Comparison of ENCODE assay signal across 9 mouse cellular contexts in the genomic region with DNA sequence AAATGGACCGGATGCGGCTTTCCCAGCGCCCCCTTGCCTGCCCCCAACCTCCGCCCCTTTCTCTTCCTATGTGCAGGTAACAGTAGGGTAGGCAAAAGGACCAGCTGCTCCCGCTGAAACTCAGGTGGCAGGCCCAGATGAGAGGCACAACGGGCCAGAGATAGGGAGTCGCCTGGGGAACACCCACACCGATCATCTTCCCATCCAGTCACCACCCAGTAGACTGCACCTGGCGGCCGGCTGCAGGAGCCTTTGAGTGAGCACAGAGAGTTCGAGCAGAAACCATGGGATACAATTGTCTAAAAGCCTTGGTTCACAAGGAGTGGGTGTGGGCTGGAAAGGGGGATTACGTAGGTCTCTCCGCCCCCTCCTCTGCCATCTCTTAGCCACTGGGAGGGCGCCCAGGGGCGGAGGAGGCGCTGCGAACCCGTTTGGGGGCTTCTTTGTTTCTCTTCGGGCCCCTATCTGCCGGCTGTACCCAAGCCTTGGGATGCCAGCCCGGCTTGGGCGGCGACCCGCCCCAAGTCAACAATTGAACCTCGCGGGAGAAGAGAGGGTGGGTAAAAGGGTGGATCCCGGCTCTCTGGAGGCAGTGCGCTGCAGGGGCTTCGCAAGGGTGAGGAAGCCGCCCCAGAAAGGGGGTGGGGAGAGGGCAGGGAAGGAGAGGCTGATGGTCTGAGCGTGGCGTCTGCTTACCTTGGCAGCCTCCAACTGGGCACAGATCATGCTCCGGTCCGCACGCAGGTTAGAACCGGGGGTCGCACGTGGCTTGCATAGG. TPM values are rescaled to one million over a fixed set of nuclear protein-coding genes. Genes with fewer than 3 reads are reported as not detected.
A peak's percentile ranks its signal among the peaks of the same experiment; 100 is the strongest.
DNase-seq lines count a peak whose midpoint lies in the region; ATAC-seq lines count a peak whose summit lies in the region.
"Had no signal": no experiment of that assay in that cellular context is flagged by ENCODE, and none has a peak within 500 bp of the region (broad histone marks: within the 10 kb centered on the region; RNA-seq: fewer than 3 reads in every experiment).

No protein-coding gene starts in this region.

- H3K9me3 ChIP-seq in erythroblast, embryonic 14.5 days (ENCODE audit: control insufficient read depth, low read length) = no peaks in the 10 kb centered on the region
- no peaks in the 10 kb centered on the region for H3K9me3 ChIP-seq in forebrain, embryonic 16.5 days (ENCODE audit: control insufficient read depth, low read length)
- H3K9me3 ChIP-seq in intestine, embryonic 16.5 days (ENCODE audit: control insufficient read depth, low read length) = no peaks in the 10 kb centered on the region
- no peaks in the 10 kb centered on the region for H3K9me3 ChIP-seq in liver, embryonic 15.5 days (replicated peaks)

- peak overlapping the region; percentile 33 for H3K4me3 ChIP-seq in erythroblast, embryonic 14.5 days (replicated peaks)
- peak overlapping the region; percentile 62 for H3K4me3 ChIP-seq in forebrain, embryonic 16.5 days (replicated peaks; ENCODE audit: low read length)
- peak overlapping the region; percentile 52 for H3K4me3 ChIP-seq in intestine, embryonic 16.5 days (ENCODE audit: low read length)
- peak overlapping the region; percentile 33 for H3K4me3 ChIP-seq in liver, embryonic 15.5 days (replicated peaks)

- H3K36me3 ChIP-seq in erythroblast, embryonic 14.5 days (ENCODE audit: control insufficient read depth) = no peaks in the 10 kb centered on the region
- no peaks in the 10 kb centered on the region for H3K36me3 ChIP-seq in forebrain, embryonic 16.5 days (ENCODE audit: control insufficient read depth, insufficient read depth)
- H3K36me3 ChIP-seq in intestine, embryonic 16.5 days (ENCODE audit: control insufficient read depth, insufficient read depth, low read length) = no peaks in the 10 kb centered on the region
- H3K36me3 ChIP-seq in liver, embryonic 15.5 days (replicated peaks) = no peaks in the 10 kb centered on the region

- no peak for ATAC-seq in erythroblast, adult 5-6 weeks (replicated peaks; ENCODE audit: low FRiP score, poor library complexity, severe bottlenecking)
- peak; percentile 90 for ATAC-seq in forebrain, embryonic 16.5 days
- peak; percentile 86 for ATAC-seq in intestine, embryonic 16.5 days
- no peak for ATAC-seq in liver, embryonic 15.5 days (ENCODE audit: insufficient read depth)

- peaks cover 11% of the 10 kb centered on the region for H3K4me1 ChIP-seq in erythroblast, embryonic 14.5 days (ENCODE audit: control insufficient read depth)
- H3K4me1 ChIP-seq in forebrain, embryonic 16.5 days (replicated peaks; ENCODE audit: control insufficient read depth, insufficient read depth, low read length) = peaks cover 6% of the 10 kb centered on the region; the same call in 1 of the 2 replicates
- peaks cover 6% of the 10 kb centered on the region; the same call in 1 of the 2 replicates for H3K4me1 ChIP-seq in intestine, embryonic 16.5 days (ENCODE audit: control insufficient read depth, insufficient read depth, low read length)
- H3K4me1 ChIP-seq in liver, embryonic 15.5 days (replicated peaks) = peaks cover 5% of the 10 kb centered on the region

- peaks cover 40% of the 10 kb centered on the region for H3K27me3 ChIP-seq in erythroblast, embryonic 14.5 days (ENCODE audit: control insufficient read depth)
- H3K27me3 ChIP-seq in forebrain, embryonic 16.5 days (replicated peaks; ENCODE audit: control insufficient read depth, insufficient read depth, low read length) = no peaks in the 10 kb centered on the region
- peaks cover 18% of the 10 kb centered on the region; the same call in 1 of the 2 replicates for H3K27me3 ChIP-seq in intestine, embryonic 16.5 days (replicated peaks; ENCODE audit: control insufficient read depth, insufficient read depth, low read length)
- H3K27me3 ChIP-seq in liver, embryonic 15.5 days = peaks cover 37% of the 10 kb centered on the region

- H3K27ac ChIP-seq in forebrain, embryonic 16.5 days (ENCODE audit: low read length) = peak overlapping the region; percentile 93
- no peak overlapping the region for H3K27ac ChIP-seq in intestine, embryonic 16.5 days (ENCODE audit: low read length)
- H3K27ac ChIP-seq in liver, embryonic 15.5 days (replicated peaks) = no peak overlapping the region

- H3K9ac ChIP-seq in forebrain, embryonic 16.5 days (replicated peaks; ENCODE audit: low read depth, low read length) = peak overlapping the region; percentile 90
- H3K9ac ChIP-seq in intestine, embryonic 16.5 days (ENCODE audit: low read depth, low read length) = peak overlapping the region; percentile 54
- no peak overlapping the region for H3K9ac ChIP-seq in liver, embryonic 15.5 days

- peak; percentile 50 to 60 for DNase-seq in cerebellum, adult 18-20 months
- DNase-seq in right cerebral cortex, postnatal 10 days (ENCODE audit: low spot score in 2 of 2) = peak; percentile 80 to 86
- DNase-seq in thymus, postnatal 14 days = no peak

- peak overlapping the region; percentile 69 for H3K4me2 ChIP-seq in forebrain, embryonic 16.5 days (ENCODE audit: low read length)
- H3K4me2 ChIP-seq in intestine, embryonic 16.5 days (ENCODE audit: low read depth, low read length) = peak overlapping the region; percentile 89
- peak overlapping the region; percentile 57 for H3K4me2 ChIP-seq in liver, embryonic 15.5 days

- WGBS in forebrain, embryonic 16.5 days = under 1% methylated on average over 38 of the region's 38 CpGs
- 2% methylated on average over 38 of the region's 38 CpGs for WGBS in intestine, embryonic 16.5 days
- WGBS in liver, embryonic 15.5 days (ENCODE audit: insufficient replicate concordance) = 3% methylated on average over 38 of the region's 38 CpGs

RNA-seq across cellular contexts. Expression of gene Hecw1, which starts 0.7 kb away (rescaled TPM):
- polyA plus RNA-seq in erythroblast, embryonic 14.5 days (2012) = 0.01 and 0.07 TPM in 2 replicates
- not detected in 2 replicates for total RNA-seq in erythroblast, adult 5-6 weeks (2015; ENCODE audit: low replicate concordance)
- total RNA-seq in erythroblast, adult 5-6 weeks (2017; ENCODE audit: low replicate concordance) = not detected in 2 replicates
- polyA plus RNA-seq in forebrain, embryonic 16.5 days (2015; fragmentation: Nextera tagmentation; extraction: Ambion mirVana) = 48.0 and 54.2 TPM in 2 replicates
- polyA plus RNA-seq in intestine, embryonic 16.5 days (2015; fragmentation: Nextera tagmentation; extraction: Ambion mirVana) = 0.55 and 0.70 TPM in 2 replicates
- polyA plus RNA-seq in liver, embryonic 15.5 days (2015; fragmentation: Nextera tagmentation; extraction: Ambion mirVana) = 0.03 and 0.10 TPM in 2 replicates
- total RNA-seq: liver, adult 2 months had no signal
- polyA plus RNA-seq: liver, adult 2 months had no signal

Comparison
In these comparisons a context has a peak if more than half of its experiments do, and no peak if none do; other contexts are left out.
1. ATAC-seq: peak in forebrain, embryonic 16.5 days (single experiment) and intestine, embryonic 16.5 days (single experiment); none in erythroblast, adult 5-6 weeks (single experiment) and liver, embryonic 15.5 days (single experiment).
2. RNA of gene Hecw1, which starts 0.7 kb away (polyA plus RNA-seq): 48.0 to 54.2 TPM in forebrain, embryonic 16.5 days; 0.55 to 0.70 TPM in intestine, embryonic 16.5 days, 0.03 to 0.10 TPM in liver, embryonic 15.5 days and 0.01 to 0.07 TPM in erythroblast, embryonic 14.5 days; every median in the first group is over 10 times any median in the second.
3. Peak in every context shown above with its lines, with median percentiles within 50 percentile points of each other: H3K4me3 ChIP-seq and H3K4me2 ChIP-seq.